Mouse (Mus musculus) CH12.LX (cell line): ENCODE results near the gene Hyal2.

Experiments
- CTCF ChIP-seq, 2 experiments: IDR thresholded peaks in 1 of 2; conservative IDR thresholded peaks in 1 of 2; 2 replicates each; pipeline ENCODE4 v1.5.1; 2011 to 2012; ENCODE audit warnings: low read depth in 2 of 2, low read length in 2 of 2, improper control_type of control experiment in 1 of 2, inconsistent platforms in 1 of 2, mild to moderate bottlenecking in 1 of 2, moderate library complexity in 1 of 2
- E2F4 ChIP-seq: IDR thresholded peaks from 2 replicates; pipeline ENCODE4 v1.6.1; 2011; ENCODE audit warnings: low read depth, low read length, improper control_type of control experiment; ENCODE audit not compliant: insufficient replicate concordance
- ELF1 ChIP-seq: IDR thresholded peaks from 2 replicates; pipeline ENCODE4 v1.6.1; 2014; ENCODE audit warnings: low read depth, mild to moderate bottlenecking, inconsistent platforms, low read length, improper control_type of control experiment
- JUND ChIP-seq: conservative IDR thresholded peaks from 2 replicates; pipeline ENCODE4 v1.6.1; 2011; ENCODE audit warnings: low read depth, low read length, improper control_type of control experiment
- NELFE ChIP-seq: IDR thresholded peaks from 2 replicates; pipeline ENCODE4 v1.6.1; 2011; ENCODE audit warnings: low read depth, low read length, improper control_type of control experiment
- POLR2A ChIP-seq: IDR thresholded peaks from 2 replicates; pipeline ENCODE4 v1.6.1; 2011; ENCODE audit warnings: low read depth, mild to moderate bottlenecking, improper control_type of control experiment, low read length
- SMC3 ChIP-seq: IDR thresholded peaks from 2 replicates; pipeline ENCODE4 v1.6.1; 2011; ENCODE audit warnings: low read depth, low read length, improper control_type of control experiment
- UBTF ChIP-seq: IDR thresholded peaks from 2 replicates; pipeline ENCODE4 v1.6.1; 2012; ENCODE audit warnings: low read depth, mild to moderate bottlenecking, inconsistent platforms, low read length, improper control_type of control experiment, moderate library complexity
- ZMIZ1 ChIP-seq: IDR thresholded peaks from 2 replicates; pipeline ENCODE4 v1.6.1; 2012; ENCODE audit warnings: low read depth, mild to moderate bottlenecking, inconsistent platforms, low read length, improper control_type of control experiment

GRCm38 (mm10) chr9:107544196-107544700, 23.5 kb upstream of the Hyal2 start:
- no peak for TF ChIP-seq UBTF
- TF ChIP-seq JUND: no peak
- no peak for TF ChIP-seq POLR2A
- no peak for TF ChIP-seq NELFE
- no peak for TF ChIP-seq ZMIZ1
- no peak for TF ChIP-seq ELF1
- no peak for TF ChIP-seq SMC3
- no peak for TF ChIP-seq CTCF (conservative IDR thresholded peaks at IDR 0.05 in 1 of 2, IDR thresholded peaks at IDR 0.05 in 1 of 2; ENCODE audit: low read depth in 2 of 2, low read length in 2 of 2)
- no peak for TF ChIP-seq E2F4
